Comparison of ENCODE assay signal across 8 mouse cellular contexts in genomic region chr8:105758277-105759108, GRCm38 (mm10). TPM values are rescaled to one million over a fixed set of nuclear protein-coding genes. Genes with fewer than 3 reads are reported as not detected.
DNase-seq lines count a peak whose midpoint lies in the region; ATAC-seq and TF ChIP-seq lines count a peak whose summit lies in the region.

Gfod2 (minus strand) TSS chr8:105758664.

- intact Hi-C loops in left cerebral cortex, adult 2 months (cut with DNase I), result loop anchor here (2.0 kb wide), 1 partner anchor 68 kb away; the partner anchor contains the start of genes Ranbp10 and Tsnaxip1

- no peaks in the 10 kb centered on the region for H3K27me3 ChIP-seq in hindbrain, postnatal 0 days (ENCODE audit: insufficient read depth, low read length)

- peak; percentile 99 for ATAC-seq in hindbrain, postnatal 0 days
- ATAC-seq in megakaryocyte, adult 5-6 weeks (ENCODE audit: poor library complexity, severe bottlenecking), result peak; percentile 100

- H3K27ac ChIP-seq in hindbrain, postnatal 0 days, result peak within 1 kb of the TSS; percentile 93
- peak within 1 kb of the TSS; percentile 82 for H3K27ac ChIP-seq in left cerebral cortex, adult 2 months

- H3K4me3 ChIP-seq in hindbrain, postnatal 0 days (ENCODE audit: low read length), result peak within 1 kb of the TSS; percentile 97
- H3K4me3 ChIP-seq in left cerebral cortex, adult 2 months, result peak within 1 kb of the TSS; percentile 69

- H3K4me2 ChIP-seq in hindbrain, postnatal 0 days (ENCODE audit: low read depth, low read length), result peak within 1 kb of the TSS; percentile 62

- peak; percentile 95 for DNase-seq in WW6 (ENCODE audit: low read depth, low spot score)
- peak; percentile 96 to 97 for DNase-seq in cerebellum, postnatal 4 days (ENCODE audit: low spot score in 2 of 2)
- DNase-seq in gastrocnemius, adult 18-20 months (ENCODE audit: low spot score), result peak; percentile 98
- DNase-seq in hindbrain, postnatal 0 days (ENCODE audit: low spot score), result peak; percentile 98
- peak; percentile 97 to 98 for DNase-seq in left cerebral cortex, adult 2 months (ENCODE audit: extremely low spot score in 1 of 2, low spot score in 2 of 2)
- peak; percentile 97 to 98 for DNase-seq in right cerebral cortex, adult 2 months (ENCODE audit: low spot score in 2 of 2)
- DNase-seq in urinary bladder, postnatal 14 days (ENCODE audit: low spot score), result peak; percentile 98

- H3K9ac ChIP-seq in hindbrain, postnatal 0 days (replicated peaks; ENCODE audit: low read length), result peak within 1 kb of the TSS; percentile 80

- TF ChIP-seq CTCF in hindbrain, postnatal 0 days (IDR thresholded peaks at IDR 0.05; ENCODE audit: low read depth), result peak; percentile 15; the same call in 1 of the 2 replicates
- no peak for TF ChIP-seq CTCF in left cerebral cortex, adult 2 months (IDR thresholded peaks at IDR 0.05)

- H3K4me1 ChIP-seq in hindbrain, postnatal 0 days (ENCODE audit: insufficient read depth, low read length), result 0 out of 2 replicates have a peak, but pooled peaks cover 5% of the 10 kb centered on the region

- H3K36me3 ChIP-seq in hindbrain, postnatal 0 days (ENCODE audit: insufficient read depth, low read length), result no peaks in the 10 kb centered on the region

- no peaks in the 10 kb centered on the region for H3K9me3 ChIP-seq in hindbrain, postnatal 0 days (ENCODE audit: low read length)

- 3% methylated on average over 57 of the region's 57 CpGs for WGBS in hindbrain, postnatal 0 days

RNA-seq across cellular contexts. Expression of gene Gfod2, which starts in this region (rescaled TPM):
- total RNA-seq in gastrocnemius, adult 18-20 months (2021), result 1 to 10 TPM; 6.9 to 8.4 TPM
- 53.1 and 56.3 TPM in 2 replicates for total RNA-seq in hindbrain, postnatal 0 days (2014; rRNA removed)
- polyA plus RNA-seq in hindbrain, postnatal 0 days (2015; fragmentation: Nextera tagmentation; extraction: Ambion mirVana), result 53.7 and 53.8 TPM in 2 replicates
- total RNA-seq in left cerebral cortex, adult 2 months (2021), result 10 to 100 TPM; 21.0 to 26.0 TPM
- total RNA-seq in megakaryocyte, adult 5-6 weeks (2015), result 0.14 and 0.16 TPM in 2 replicates
- 0.08 TPM in 1 of 2 replicates, not detected in the other for total RNA-seq in megakaryocyte, adult 5-6 weeks (2017)

Comparison
In these comparisons a context has a peak if more than half of its experiments do, and no peak if none do; other contexts are left out.
1. Peak in every context shown above with its lines: DNase-seq, ATAC-seq, H3K4me3 ChIP-seq and H3K27ac ChIP-seq.
2. RNA of gene Gfod2 (total RNA-seq): 53.1 to 56.3 TPM in hindbrain, postnatal 0 days, 21.0 to 26.0 TPM in left cerebral cortex, adult 2 months and 6.9 to 8.4 TPM in gastrocnemius, adult 18-20 months; 0.08 to 0.16 TPM in megakaryocyte, adult 5-6 weeks; every median in the first group is over 4 times any median in the second.
3. Peak in ATAC-seq in megakaryocyte, adult 5-6 weeks; RNA of the gene not detected or under 1 TPM.